Mouse (Mus musculus): Measurements from ENCODE around the gene Ankub1. TPM values are rescaled to one million over a fixed set of nuclear protein-coding genes. Genes with fewer than 3 reads are reported as not detected.

Gene Ankub1
- polyA plus RNA-seq, 1 experiment = not detected

GRCm38 (mm10) chr3:57612430-57612997, 80.1 kb downstream of the Ankub1 start:
- no peak for TF ChIP-seq CTCF (IDR thresholded peaks at IDR 0.05; ENCODE audit: borderline replicate concordance, insufficient read depth, low read length)
- TF ChIP-seq POLR2A (IDR thresholded peaks at IDR 0.05; ENCODE audit: low read depth, low read length) = no peak
- H3K4me1 ChIP-seq (ENCODE audit: control insufficient read depth, insufficient read depth, low read length) = no peaks in the 10 kb centered on the region
- no peak overlapping the region for H3K4me3 ChIP-seq (ENCODE audit: insufficient read depth, low read length)
- H3K27ac ChIP-seq (ENCODE audit: insufficient read depth, low read length) = peak overlapping the region; percentile 31; the same call in 1 of the 2 replicates

- Histone ChIP-seq H3K4me1 (ENCODE audit: control insufficient read depth, insufficient read depth, low read length) (no peaks in the 10 kb centered on the region), H3K27ac (ENCODE audit: insufficient read depth, low read length) (no peak overlapping the region), H3K4me3 (ENCODE audit: insufficient read depth, low read length) (no peak overlapping the region)
- TF ChIP-seq CTCF (IDR thresholded peaks at IDR 0.05; ENCODE audit: borderline replicate concordance, insufficient read depth, low read length) = no peak
- no peak for TF ChIP-seq POLR2A (IDR thresholded peaks at IDR 0.05; ENCODE audit: low read depth, low read length)
These were observed 80.8 kb downstream of the Ankub1 start for GRCm38 (mm10) chr3:57611776-57612175.

Other genes with a start within 250 kb of the Ankub1 start
- 80.8 and 86.4 TPM in 2 replicates for gene Wwtr1, start 116.9 kb downstream of the Ankub1 start, polyA plus RNA-seq (2011; ENCODE audit: insufficient read length, low read depth, missing spikeins)
- gene Commd2, start 41.1 kb downstream of the Ankub1 start, polyA plus RNA-seq (2011; ENCODE audit: insufficient read length, low read depth, missing spikeins) = 35.8 and 37.8 TPM in 2 replicates
- 54.4 and 61.8 TPM in 2 replicates for gene Rnf13, start 43.3 kb upstream of the Ankub1 start, polyA plus RNA-seq (2011; ENCODE audit: insufficient read length, low read depth, missing spikeins)
- 74.1 and 79.7 TPM in 2 replicates for gene Pfn2, start 155.3 kb upstream of the Ankub1 start, polyA plus RNA-seq (2011; ENCODE audit: insufficient read length, low read depth, missing spikeins)